Mouse (Mus musculus) MEL-GATA-1-ER (cell line): ENCODE data around the gene Shpk.

Experiments used
- DNase-seq: peaks from one replicate; pipeline ENCODE4 v3.0.0-alpha.2; 2012; ENCODE audit warnings: low read depth; ENCODE audit errors: extremely low read depth

Gene Shpk

GRCm38 (mm10) chr11:73199230-73199712, at the start of gene Shpk:
Shpk (plus strand) TSS chr11:73199460.
- DNase-seq, result peak; percentile 90

- DNase-seq, result no peak
Measured at GRCm38 (mm10) chr11:73155071-73155470, 44.2 kb upstream of the Shpk start.

GRCm38 (mm10) chr11:73159957-73160810, 39.1 kb upstream of the Shpk start, which contains the start of gene P2rx5:
P2rx5 (plus strand) TSS chr11:73160421.
- no peak for DNase-seq

GRCm38 (mm10) chr11:73160811-73161200, 38.5 kb upstream of the Shpk start:
- no peak for DNase-seq

- DNase-seq, result no peak
Measured at GRCm38 (mm10) chr11:73161616-73162015, 37.6 kb upstream of the Shpk start.

GRCm38 (mm10) chr11:73162284-73162683, 37.0 kb upstream of the Shpk start:
- no peak for DNase-seq

GRCm38 (mm10) chr11:73168071-73168470, 31.2 kb upstream of the Shpk start:
- DNase-seq, result no peak

- no peak for DNase-seq
Measured at GRCm38 (mm10) chr11:73168576-73168975, 30.7 kb upstream of the Shpk start.

GRCm38 (mm10) chr11:73169231-73169630, 30.0 kb upstream of the Shpk start:
- peak; percentile 43 for DNase-seq

GRCm38 (mm10) chr11:73172186-73172585, 27.1 kb upstream of the Shpk start:
- DNase-seq, result no peak

GRCm38 (mm10) chr11:73175612-73176011, 23.6 kb upstream of the Shpk start:
- no peak for DNase-seq

GRCm38 (mm10) chr11:73176186-73176585, 23.1 kb upstream of the Shpk start:
- DNase-seq, result peak; percentile 32

- peak; percentile 94 for DNase-seq
Measured at GRCm38 (mm10) chr11:73176608-73177508, 22.4 kb upstream of the Shpk start, which contains the start of the genes Emc6 and Tax1bp3. Emc6 (minus strand) TSS chr11:73177037. Tax1bp3 (plus strand) TSS chr11:73177083.

GRCm38 (mm10) chr11:73177509-73177875, 21.8 kb upstream of the Shpk start:
- DNase-seq, result no peak

- DNase-seq, result no peak
Measured at GRCm38 (mm10) chr11:73177895-73178294, 21.4 kb upstream of the Shpk start.

- DNase-seq, result no peak
Measured at GRCm38 (mm10) chr11:73185872-73186615, 13.2 kb upstream of the Shpk start.

- no peak for DNase-seq
Measured at GRCm38 (mm10) chr11:73187231-73187630, 12.0 kb upstream of the Shpk start.

GRCm38 (mm10) chr11:73193047-73193446, 6.2 kb upstream of the Shpk start:
- DNase-seq, result no peak

GRCm38 (mm10) chr11:73194444-73194843, 4.8 kb upstream of the Shpk start:
- DNase-seq, result no peak

GRCm38 (mm10) chr11:73198190-73198589, 1.1 kb upstream of the Shpk start:
- no peak for DNase-seq

- peak; percentile 83 for DNase-seq
Measured at GRCm38 (mm10) chr11:73198603-73199229, 544 bp upstream of the Shpk start, which contains the start of gene Ctns. Ctns (minus strand) TSS chr11:73199042.
